8 mouse cellular contexts compared by ENCODE assay signal in the genomic region with DNA sequence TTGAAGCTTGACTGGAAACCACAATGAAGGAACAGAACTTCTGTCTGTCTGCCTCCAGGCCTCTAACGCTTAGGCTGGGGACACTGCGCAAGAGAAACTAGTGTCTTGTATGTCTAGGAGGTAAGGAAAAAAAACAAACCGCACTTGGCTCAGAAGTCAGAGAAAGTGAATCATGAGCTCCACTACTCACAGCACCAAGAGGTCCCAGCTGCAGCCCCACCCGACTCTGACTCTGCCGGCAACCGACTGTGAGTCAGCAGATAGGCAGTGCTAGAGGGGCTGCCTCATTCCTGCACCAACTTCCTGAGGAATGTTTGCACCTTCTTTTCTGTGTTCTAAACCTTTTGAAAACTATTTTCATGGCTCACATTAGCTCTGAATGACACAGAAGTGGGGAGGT.
DNase-seq lines count a peak whose midpoint lies in the region; ATAC-seq and TF ChIP-seq lines count a peak whose summit lies in the region.

No protein-coding gene starts in this region.

- 81% methylated on average over 6 of the region's 6 CpGs for WGBS in hindbrain, postnatal 0 days

- no peaks in the 10 kb centered on the region for H3K79me2 ChIP-seq in C2C12 (ENCODE audit: control insufficient read depth, insufficient read depth)

- H3K79me3 ChIP-seq in C2C12 (ENCODE audit: low read depth), result no peaks in the 10 kb centered on the region

- H3K27ac ChIP-seq in hindbrain, postnatal 0 days, result no peak overlapping the region
- no peak overlapping the region for H3K27ac ChIP-seq in left cerebral cortex, adult 2 months

- peak; percentile 74 for ATAC-seq in granulocyte monocyte progenitor cell, adult 5-6 weeks (replicated peaks; ENCODE audit: poor library complexity, severe bottlenecking)
- ATAC-seq in hindbrain, postnatal 0 days, result no peak

- no peak for TF ChIP-seq CTCF in C2C12 (IDR thresholded peaks at IDR 0.05; ENCODE audit: control insufficient read depth, insufficient read depth, insufficient read length)
- no peak for TF ChIP-seq CTCF in hindbrain, postnatal 0 days (IDR thresholded peaks at IDR 0.05; ENCODE audit: low read depth)
- TF ChIP-seq CTCF in left cerebral cortex, adult 2 months (IDR thresholded peaks at IDR 0.05), result no peak

- no peaks in the 10 kb centered on the region for H3K27me3 ChIP-seq in C2C12 (ENCODE audit: control insufficient read depth, insufficient read depth, insufficient read length)
- H3K27me3 ChIP-seq in hindbrain, postnatal 0 days (ENCODE audit: insufficient read depth, low read length), result no peaks in the 10 kb centered on the region

- H3K36me3 ChIP-seq in C2C12 (ENCODE audit: control insufficient read depth, insufficient read depth), result no peaks in the 10 kb centered on the region
- no peaks in the 10 kb centered on the region for H3K36me3 ChIP-seq in hindbrain, postnatal 0 days (ENCODE audit: insufficient read depth, low read length)

- intact Hi-C loops in left cerebral cortex, adult 2 months (cut with DNase I), result no loop called here

- peak; percentile 70 for DNase-seq in ZHBTc4 (ENCODE audit: low read depth, low spot score)
- peak; percentile 7 for DNase-seq in lung, postnatal 14 days
- no peak for DNase-seq in layer of hippocampus, adult 18-20 months (ENCODE audit: low spot score in 2 of 2)
- no peak for DNase-seq in hindbrain, postnatal 0 days (ENCODE audit: low spot score)
- no peak for DNase-seq in left cerebral cortex, adult 2 months (ENCODE audit: extremely low spot score in 1 of 2, low spot score in 2 of 2)
- DNase-seq in frontal cortex, postnatal 25 days (ENCODE audit: low spot score in 2 of 2), result no peak

- H3K9ac ChIP-seq in hindbrain, postnatal 0 days (replicated peaks; ENCODE audit: low read length), result no peak overlapping the region

- no peaks in the 10 kb centered on the region for H3K4me1 ChIP-seq in hindbrain, postnatal 0 days (ENCODE audit: insufficient read depth, low read length)

- H3K9me3 ChIP-seq in hindbrain, postnatal 0 days (ENCODE audit: low read length), result no peaks in the 10 kb centered on the region

- no peak overlapping the region for H3ac ChIP-seq in C2C12 (ENCODE audit: control insufficient read depth, insufficient read length, low read depth)

- no peak overlapping the region for H3K4me3 ChIP-seq in C2C12 (ENCODE audit: insufficient read depth, poor library complexity, severe bottlenecking)
- no peak overlapping the region for H3K4me3 ChIP-seq in hindbrain, postnatal 0 days (ENCODE audit: low read length)
- no peak overlapping the region for H3K4me3 ChIP-seq in left cerebral cortex, adult 2 months

- H3K4me2 ChIP-seq in hindbrain, postnatal 0 days (ENCODE audit: low read depth, low read length), result no peak overlapping the region

TF ChIP-seq in C2C12, 6 proteins besides CTCF, POLR2A, EP300 and RAD21:
- TF ChIP-seq USF1 (IDR thresholded peaks at IDR 0.05; ENCODE audit: low read depth), result no peak
- TF ChIP-seq MYOD1 (IDR thresholded peaks at IDR 0.05; ENCODE audit: control insufficient read depth, insufficient read length, low read depth), result no peak
- TF ChIP-seq MAX (IDR thresholded peaks at IDR 0.05), result no peak
- peak; percentile 58 for TF ChIP-seq FOSL1 (IDR thresholded peaks at IDR 0.05; ENCODE audit: insufficient read depth, low read length, poor library complexity, severe bottlenecking)
- no peak for TF ChIP-seq MYOG (IDR thresholded peaks at IDR 0.05; ENCODE audit: control insufficient read depth, extremely low read depth, insufficient read length)

Comparison
In these comparisons a context has a peak if more than half of its experiments do, and no peak if none do; other contexts are left out.
1. DNase-seq: peak in ZHBTc4 (single experiment) and lung, postnatal 14 days (single experiment); none in layer of hippocampus, adult 18-20 months (0 of 2), hindbrain, postnatal 0 days (single experiment), left cerebral cortex, adult 2 months (0 of 2) and frontal cortex, postnatal 25 days (0 of 2).